Mouse (Mus musculus) kidney, adult 2 months (tissue): ENCODE data around the gene Mapk7. TPM values are rescaled to one million over a fixed set of nuclear protein-coding genes. Genes with fewer than 3 reads are reported as not detected.
A peak's percentile ranks its signal among the peaks of the same experiment; 100 is the strongest.

Source experiments
- DNase-seq: peaks from one replicate; pipeline ENCODE4 v3.0.0; 2021
- H3K27ac ChIP-seq: fragments of 200-500 bp; 2 replicates; pipeline ENCODE4 v1.5.1; 2012; ENCODE audit warnings: low read depth, low read length, control low read depth, inconsistent platforms; ENCODE audit not compliant: insufficient read depth
- H3K27me3 ChIP-seq: fragments of 200-500 bp; replicated peaks from 2 replicates; pipeline ENCODE4 v1.6.1; 2012; ENCODE audit warnings: mild to moderate bottlenecking, moderate library complexity, low read length, inconsistent platforms; ENCODE audit not compliant: control insufficient read depth, insufficient read depth
- H3K36me3 ChIP-seq: fragments of 200-500 bp; 2 replicates; pipeline ENCODE4 v1.6.1; 2012; ENCODE audit warnings: mild to moderate bottlenecking, moderate library complexity, low read length, inconsistent platforms; ENCODE audit not compliant: control insufficient read depth, insufficient read depth
- H3K4me1 ChIP-seq: fragments of 200-500 bp; 2 replicates; pipeline ENCODE4 v1.6.1; 2011; ENCODE audit warnings: low read length; ENCODE audit not compliant: control insufficient read depth, insufficient read depth
- H3K4me3 ChIP-seq: fragments of 200-500 bp; 2 replicates; pipeline ENCODE4 v1.5.1; 2011; ENCODE audit warnings: mild to moderate bottlenecking, low read depth, low read length, control low read depth; ENCODE audit not compliant: insufficient read depth
- CTCF ChIP-seq: fragments of 200-500 bp; conservative IDR thresholded peaks from 2 replicates; pipeline ENCODE4 v1.5.1; 2011; ENCODE audit warnings: low read depth, mild to moderate bottlenecking, control low read depth, low read length, moderate library complexity, mixed read lengths; ENCODE audit not compliant: insufficient read depth, insufficient read length
- POLR2A ChIP-seq: fragments of 200-500 bp; IDR thresholded peaks from one replicate; pipeline ENCODE4 v1.6.1; 2011; ENCODE audit warnings: low read depth, low read length, control low read depth
- WGBS: fragments of 180-500 bp; shearing (Covaris S2); methylation state at CpG from one replicate; pipeline ENCODE4 v1.1.7; 2018; 5-methylcytosine and 5-hydroxymethylcytosine counted together
- polyA plus RNA-seq: library from polyadenylated mRNA; depleted of rRNA; stranded (reverse); fragments of >200 nt; gene quantifications from 2 replicates; pipeline ENCODE4 v1.2.3, GENCODE M21; 2012

The Mapk7 gene
- polyA plus RNA-seq, 1 experiment = 13.8 TPM

DNA sequence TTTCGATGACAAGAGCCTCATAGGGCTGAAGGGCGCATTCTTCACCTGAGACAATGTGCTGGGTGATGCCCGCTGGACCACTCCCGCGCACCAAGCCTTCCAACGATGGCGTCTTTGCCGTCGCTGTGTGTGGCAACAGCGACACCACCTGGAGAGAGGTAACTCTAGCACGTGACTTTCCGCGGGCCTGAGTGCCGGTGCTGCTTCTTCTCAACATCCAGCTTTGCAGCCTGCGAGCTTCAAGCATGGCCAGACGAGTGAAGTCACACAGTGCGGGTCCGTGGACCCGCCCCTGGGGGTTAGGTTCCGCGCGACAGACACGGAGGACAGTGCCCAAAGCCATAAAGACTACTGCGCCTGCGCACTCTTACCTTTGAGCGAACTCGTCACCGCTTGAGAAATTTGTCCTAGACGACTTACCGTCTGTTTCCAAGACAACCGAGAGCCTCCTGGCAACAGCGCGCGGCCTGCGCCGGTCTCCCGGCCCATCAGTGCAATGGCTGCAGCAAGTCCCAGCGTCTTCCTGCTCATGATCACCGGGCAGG lies 10.6 kb upstream of the Mapk7 start, which contains the start of gene B9d1:
Gene B9d1, plus strand, starts transcription at position 432 of the 545 bp plus-strand sequence.
- Histone ChIP-seq H3K36me3 (no peaks in the 10 kb centered on the region), H3K27ac (peak within 1 kb of the TSS; percentile 90), H3K4me1 (no peaks in the 10 kb centered on the region), H3K27me3 (no peaks in the 10 kb centered on the region), H3K4me3 (peak within 1 kb of the TSS; percentile 68)
- peak; percentile 99 for DNase-seq
- WGBS = under 1% methylated on average over 39 of the region's 39 CpGs
- TF ChIP-seq POLR2A (no peak), CTCF (peak; percentile 98)

DNA sequence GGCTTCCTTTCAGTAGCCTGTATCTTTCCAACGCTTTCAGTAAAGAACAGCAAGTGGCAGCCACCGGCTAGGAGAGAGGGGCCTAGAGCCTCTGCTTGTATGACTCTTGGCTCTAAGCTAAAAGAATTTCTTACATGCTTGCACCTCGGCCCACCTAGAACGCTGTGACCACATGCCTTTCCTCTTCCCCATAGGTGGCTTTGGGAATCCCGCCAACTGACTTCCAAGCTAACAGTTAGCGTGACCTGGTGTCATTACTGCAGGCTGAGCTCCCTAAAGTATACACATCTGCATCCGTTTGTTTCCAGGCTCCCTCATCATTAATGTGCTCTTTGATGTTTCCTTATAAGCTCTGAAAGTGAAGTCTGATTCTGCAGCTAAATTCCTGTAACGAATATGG lies 9.7 kb upstream of the Mapk7 start:
- H3K36me3 ChIP-seq = no peaks in the 10 kb centered on the region
- WGBS = 86% methylated on average over 8 of the region's 8 CpGs
- no peak overlapping the region for H3K4me3 ChIP-seq
- H3K4me1 ChIP-seq = no peaks in the 10 kb centered on the region
- DNase-seq = no peak
- H3K27ac ChIP-seq = no peak overlapping the region
- no peak for TF ChIP-seq POLR2A
- TF ChIP-seq CTCF = no peak
- H3K27me3 ChIP-seq = no peaks in the 10 kb centered on the region

DNA sequence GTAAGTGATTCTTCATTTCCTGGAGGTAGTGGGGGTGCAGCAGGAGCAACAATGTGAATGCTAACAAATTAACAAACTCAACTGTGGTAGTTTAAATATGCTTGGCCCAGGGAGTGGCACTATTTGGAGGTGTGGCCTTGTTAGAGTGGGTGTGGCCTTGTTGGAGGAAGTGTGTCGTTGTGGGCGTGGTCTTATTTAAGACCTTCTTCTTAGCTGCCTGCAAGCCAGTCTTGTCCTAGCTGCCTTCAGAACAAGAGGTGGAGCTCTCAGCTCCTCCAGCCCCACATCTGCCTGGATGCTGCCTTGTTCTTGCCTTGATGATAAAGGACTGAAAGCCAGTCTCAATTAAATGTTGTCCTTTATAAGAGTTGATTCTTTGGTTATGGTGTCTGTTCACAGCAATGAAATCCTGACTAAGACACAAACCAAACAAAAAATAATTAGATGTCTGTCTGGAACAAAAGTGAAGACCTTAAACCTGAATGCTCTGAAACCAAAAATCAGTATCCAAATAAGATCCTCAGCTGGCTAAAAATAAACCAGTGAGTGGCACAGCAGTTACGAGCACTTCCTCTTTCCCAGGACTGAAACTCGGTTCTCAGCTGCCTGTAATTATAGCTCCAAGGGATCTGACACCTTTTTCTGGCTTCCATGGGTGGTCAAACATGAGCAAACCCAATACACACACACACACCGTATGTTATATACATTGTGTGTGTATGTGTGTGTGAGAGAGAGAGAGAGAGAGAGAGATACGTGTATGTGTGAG lies 4.7 kb upstream of the Mapk7 start:
- no peaks in the 10 kb centered on the region for H3K27me3 ChIP-seq
- H3K36me3 ChIP-seq = no peaks in the 10 kb centered on the region
- no peak overlapping the region for H3K27ac ChIP-seq
- 65% methylated on average over 6 of the region's 6 CpGs for WGBS
- no peak for DNase-seq
- H3K4me3 ChIP-seq = no peak overlapping the region
- no peaks in the 10 kb centered on the region; the same call in 1 of the 2 replicates for H3K4me1 ChIP-seq
- TF ChIP-seq POLR2A = no peak
- no peak for TF ChIP-seq CTCF

DNA sequence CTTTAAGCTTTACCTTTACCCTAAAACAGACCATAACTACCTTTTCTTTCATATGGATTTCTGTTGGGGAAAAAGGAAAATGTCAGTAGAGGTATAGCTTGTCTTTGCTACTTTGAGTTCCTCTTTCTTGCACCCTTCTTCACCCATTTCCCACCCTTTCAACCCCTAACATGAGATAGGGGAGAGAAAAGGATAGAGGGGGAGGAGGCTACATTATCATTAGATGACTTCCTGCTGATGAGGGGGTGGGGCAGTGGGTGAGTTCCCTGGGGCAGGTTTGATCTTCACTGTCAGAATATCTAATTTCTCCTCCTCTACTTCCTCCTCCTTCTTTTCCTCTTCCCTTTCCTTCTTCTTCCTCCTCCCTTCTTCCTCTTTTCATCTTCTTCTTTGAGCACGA lies 3.3 kb upstream of the Mapk7 start:
- Histone ChIP-seq H3K4me3 (no peak overlapping the region), H3K27me3 (no peaks in the 10 kb centered on the region), H3K27ac (no peak overlapping the region), H3K4me1 (peaks cover 5% of the 10 kb centered on the region; the same call in 1 of the 2 replicates), H3K36me3 (no peaks in the 10 kb centered on the region)
- TF ChIP-seq CTCF (no peak), POLR2A (no peak)
- DNase-seq = no peak
- 79% methylated on average over 1 of the region's 1 CpGs for WGBS

DNA sequence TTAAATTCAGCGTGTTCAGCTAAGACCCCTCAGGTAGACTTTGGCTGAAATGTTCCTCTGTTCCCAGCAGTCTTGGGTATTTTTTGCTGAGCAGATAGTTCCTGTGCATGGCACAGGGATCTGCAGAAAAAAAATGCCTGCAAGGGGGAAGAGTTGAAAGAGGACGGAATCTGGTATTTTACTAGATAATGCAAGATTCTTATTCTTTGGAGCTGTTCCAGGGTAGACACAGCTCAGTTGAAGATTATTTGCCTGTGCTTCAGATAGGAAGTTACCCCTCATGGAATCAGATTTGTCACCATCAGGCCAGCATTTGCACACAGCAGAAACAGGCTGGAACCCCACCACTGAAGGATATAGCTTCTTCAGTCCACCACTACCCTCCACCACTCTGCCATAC lies 1.3 kb upstream of the Mapk7 start:
- WGBS = 77% methylated on average over 2 of the region's 2 CpGs
- no peak for DNase-seq

DNA sequence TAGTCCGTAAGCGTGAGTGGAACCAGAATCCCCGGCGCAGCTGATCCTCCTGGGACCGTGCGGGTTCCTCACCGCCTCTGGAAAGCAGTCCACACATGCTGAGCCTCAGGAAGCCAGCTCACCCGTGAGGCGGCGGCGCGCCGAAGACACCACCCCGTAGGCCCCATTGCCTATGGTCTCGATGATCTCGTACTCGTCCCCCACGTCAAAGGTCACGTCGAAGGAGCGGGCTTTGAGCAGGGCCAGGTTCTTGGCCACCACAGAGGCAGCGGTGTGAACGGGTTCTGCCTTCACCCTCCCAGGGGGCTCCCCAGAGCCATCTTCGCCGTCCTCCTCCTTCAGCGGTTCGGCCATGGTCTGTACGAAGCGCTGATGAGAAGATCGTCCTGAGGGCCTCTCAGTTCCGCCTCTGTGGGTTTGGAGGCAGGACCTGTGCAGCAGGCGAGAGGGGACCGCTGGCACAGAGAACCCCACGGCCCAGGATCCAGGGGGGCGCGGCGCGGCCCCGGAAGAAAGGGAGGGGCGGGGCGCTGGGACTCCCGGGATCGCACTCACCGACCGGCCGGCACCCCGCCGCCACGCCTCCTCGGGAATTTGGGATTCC lies 579 bp downstream of the Mapk7 start:
- WGBS = under 1% methylated on average over 50 of the region's 50 CpGs
- TF ChIP-seq CTCF (no peak), POLR2A (no peak)
- Histone ChIP-seq H3K4me3 (peak overlapping the region; percentile 75), H3K36me3 (no peaks in the 10 kb centered on the region), H3K27me3 (no peaks in the 10 kb centered on the region), H3K27ac (peak overlapping the region; percentile 22; the same call in 1 of the 2 replicates), H3K4me1 (peaks cover 5% of the 10 kb centered on the region; the same call in 1 of the 2 replicates)
- DNase-seq = no peak

More for the DNA sequence above, 1.3 kb upstream of the Mapk7 start:
- TF ChIP-seq CTCF = no peak
- TF ChIP-seq POLR2A = no peak
- Histone ChIP-seq H3K4me3 (no peak overlapping the region), H3K36me3 (no peaks in the 10 kb centered on the region), H3K4me1 (peaks cover 5% of the 10 kb centered on the region; the same call in 1 of the 2 replicates), H3K27ac (no peak overlapping the region), H3K27me3 (no peaks in the 10 kb centered on the region)

DNA sequence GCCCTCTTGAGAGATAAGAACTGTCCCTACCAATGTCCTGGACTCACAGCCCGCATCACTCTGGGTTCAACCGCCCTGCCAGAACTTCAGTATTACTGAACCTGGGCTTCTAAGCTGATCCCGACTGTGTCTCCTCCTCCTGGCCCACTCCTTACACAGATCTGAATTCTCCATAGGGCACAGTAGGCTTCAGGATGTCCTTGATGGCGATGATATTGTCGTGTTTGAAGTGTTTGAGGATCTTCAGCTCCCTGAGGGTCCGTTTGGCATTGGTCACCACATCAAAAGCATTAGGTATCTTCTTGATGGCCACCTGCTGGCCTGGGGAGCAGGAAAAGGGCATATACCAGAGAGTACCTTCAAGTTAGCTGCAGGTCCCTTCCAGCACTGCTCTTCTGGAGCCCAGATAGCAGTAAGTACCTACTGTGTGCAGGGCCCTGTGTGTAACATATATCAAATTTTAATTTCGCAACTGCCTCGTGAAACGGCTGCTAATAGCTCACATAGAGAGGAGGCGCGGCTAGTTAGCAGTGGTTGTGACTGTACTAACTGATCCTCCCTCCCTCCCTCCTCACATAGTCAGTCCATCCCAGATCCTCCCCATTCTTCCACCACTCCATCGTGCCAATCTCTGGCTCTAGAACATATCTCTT lies 1.3 kb downstream of the Mapk7 start:
- TF ChIP-seq CTCF (no peak), POLR2A (no peak)
- no peak for DNase-seq
- 76% methylated on average over 12 of the region's 12 CpGs for WGBS
- Histone ChIP-seq H3K4me1 (peaks cover 5% of the 10 kb centered on the region; the same call in 1 of the 2 replicates), H3K27ac (no peak overlapping the region), H3K36me3 (no peaks in the 10 kb centered on the region), H3K4me3 (peak overlapping the region; percentile 75), H3K27me3 (no peaks in the 10 kb centered on the region)
